Mouse (Mus musculus) cerebellum, adult 2 months (tissue): Measurements from ENCODE around the gene Pgpep1l.

ENCODE experiments used
- CTCF ChIP-seq: fragments of 200-500 bp; IDR thresholded peaks from 2 replicates; pipeline ENCODE4 v1.5.1; 2011; ENCODE audit warnings: low read depth, mild to moderate bottlenecking, control low read depth, low read length, moderate library complexity, borderline replicate concordance; ENCODE audit not compliant: insufficient read depth
- POLR2A ChIP-seq: fragments of 200-500 bp; IDR thresholded peaks from 2 replicates; pipeline ENCODE4 v1.6.1; 2011; ENCODE audit warnings: low read length, control low read depth, borderline replicate concordance; ENCODE audit not compliant: insufficient read depth

DNA sequence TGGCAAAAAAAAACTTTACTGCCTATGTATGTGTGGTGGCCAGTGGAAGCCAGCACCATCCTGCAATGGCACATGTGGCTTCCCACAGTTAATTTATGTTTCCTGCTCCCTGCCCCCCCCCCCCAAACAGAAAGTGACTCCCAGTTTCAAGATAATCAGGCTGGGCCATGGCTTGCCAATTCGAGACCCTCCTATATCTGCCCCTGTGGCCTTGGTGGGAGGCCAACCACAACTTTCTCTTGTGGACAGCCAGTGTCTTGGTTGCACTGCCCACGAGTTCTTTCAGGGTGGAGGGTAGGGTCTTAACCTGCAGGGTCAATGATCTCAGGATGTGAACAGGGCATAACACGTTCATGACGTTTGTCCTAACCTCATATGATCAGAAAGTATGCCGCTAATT is 32.5 kb upstream of the Pgpep1l start:
- TF ChIP-seq CTCF (no peak), POLR2A (no peak)
